ENCODE assay signal across 1 mouse cellular context in genomic region chrX:8073881-8074429, GRCm38 (mm10).
TF ChIP-seq lines count a peak whose summit lies in the region.

No protein-coding gene starts in this region.

TF ChIP-seq in ES-E14, 5 proteins besides CTCF, POLR2A, EP300 and RAD21:
- TF ChIP-seq ZNF384 (IDR thresholded peaks at IDR 0.05; ENCODE audit: low read depth, low read length): no peak
- no peak for TF ChIP-seq CHD2 (IDR thresholded peaks at IDR 0.05; ENCODE audit: low read depth, low read length)
- no peak for TF ChIP-seq HCFC1 (IDR thresholded peaks at IDR 0.05; ENCODE audit: borderline replicate concordance, insufficient read depth, low read length)
- TF ChIP-seq MAFK (IDR thresholded peaks at IDR 0.05; ENCODE audit: insufficient read depth, low read depth, low read length): no peak
- TF ChIP-seq ZC3H11A (IDR thresholded peaks at IDR 0.05; ENCODE audit: borderline replicate concordance, low read depth, low read length): no peak
